Mouse (Mus musculus): Measurements from ENCODE around the gene Col4a6. TPM values are rescaled to one million over a fixed set of nuclear protein-coding genes. Genes with fewer than 3 reads are reported as not detected.

The Col4a6 gene
- polyA plus RNA-seq, 1 experiment from 2014 or later, result 8.2 TPM

DNA sequence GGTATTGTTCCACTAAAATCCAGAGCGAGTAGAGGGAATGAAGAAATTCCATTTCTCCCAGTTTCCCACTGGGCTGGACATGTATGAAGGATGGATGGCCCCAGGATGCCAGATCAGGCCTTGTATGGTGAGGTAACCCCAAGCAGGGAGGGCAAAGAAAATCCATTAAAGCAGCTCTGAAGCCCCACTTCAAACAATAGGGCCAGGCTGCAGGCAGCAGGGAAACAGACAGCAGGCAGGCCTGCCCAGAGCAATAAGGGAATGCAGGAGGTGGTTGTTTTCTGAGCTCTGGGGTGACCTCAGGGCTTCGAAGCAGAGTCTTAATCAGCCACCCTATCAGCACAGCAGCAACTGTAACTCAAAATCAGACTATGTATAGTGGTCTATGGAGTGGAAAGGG lies 89.2 kb downstream of the Col4a6 start:
- Histone ChIP-seq H3K9ac (no peak overlapping the region), H3K4me1 (no peaks in the 10 kb centered on the region), H3K27ac (no peak overlapping the region), H3K4me2 (no peak overlapping the region), H3K9me3 (no peaks in the 10 kb centered on the region), H3K36me3 (no peaks in the 10 kb centered on the region), H3K4me3 (no peak overlapping the region), H3K27me3 (no peaks in the 10 kb centered on the region; the same call in 1 of the 2 replicates)
- 62% methylated on average over 2 of the region's 2 CpGs for WGBS
- ATAC-seq (ENCODE audit: borderline replicate concordance, extremely low read depth, low FRiP score, low TSS enrichment), result no peak

- H3K4me1 ChIP-seq, result no peaks in the 10 kb centered on the region
- H3K36me3 ChIP-seq, result no peaks in the 10 kb centered on the region
- H3K9ac ChIP-seq, result no peak overlapping the region
- H3K27ac ChIP-seq, result no peak overlapping the region
- no peak overlapping the region for H3K4me2 ChIP-seq
- H3K9me3 ChIP-seq, result no peaks in the 10 kb centered on the region
- no peak overlapping the region for H3K4me3 ChIP-seq
- WGBS, result 79% methylated on average over 1 of the region's 1 CpGs
- H3K27me3 ChIP-seq, result no peaks in the 10 kb centered on the region
- ATAC-seq (ENCODE audit: borderline replicate concordance, extremely low read depth, low FRiP score, low TSS enrichment), result no peak
These were observed 103.6 kb downstream of the Col4a6 start for GRCm38 (mm10) chrX:141370276-141370675.

- ATAC-seq (ENCODE audit: borderline replicate concordance, extremely low read depth, low FRiP score, low TSS enrichment), result no peak
- Histone ChIP-seq H3K4me2 (no peak overlapping the region), H3K27ac (no peak overlapping the region), H3K36me3 (no peaks in the 10 kb centered on the region), H3K4me3 (no peak overlapping the region), H3K9me3 (no peaks in the 10 kb centered on the region), H3K27me3 (no peaks in the 10 kb centered on the region), H3K4me1 (no peaks in the 10 kb centered on the region), H3K9ac (no peak overlapping the region)
These were observed 110.5 kb downstream of the Col4a6 start for GRCm38 (mm10) chrX:141363331-141363730.

GRCm38 (mm10) chrX:141341417-141341816 lies 132.5 kb downstream of the Col4a6 start:
- Histone ChIP-seq H3K4me1 (no peaks in the 10 kb centered on the region), H3K27ac (no peak overlapping the region), H3K4me3 (no peak overlapping the region), H3K27me3 (no peaks in the 10 kb centered on the region), H3K4me2 (no peak overlapping the region), H3K9ac (no peak overlapping the region), H3K36me3 (no peaks in the 10 kb centered on the region), H3K9me3 (no peaks in the 10 kb centered on the region)
- ATAC-seq (ENCODE audit: borderline replicate concordance, extremely low read depth, low FRiP score, low TSS enrichment), result no peak
- 34% methylated on average over 2 of the region's 2 CpGs for WGBS

DNA sequence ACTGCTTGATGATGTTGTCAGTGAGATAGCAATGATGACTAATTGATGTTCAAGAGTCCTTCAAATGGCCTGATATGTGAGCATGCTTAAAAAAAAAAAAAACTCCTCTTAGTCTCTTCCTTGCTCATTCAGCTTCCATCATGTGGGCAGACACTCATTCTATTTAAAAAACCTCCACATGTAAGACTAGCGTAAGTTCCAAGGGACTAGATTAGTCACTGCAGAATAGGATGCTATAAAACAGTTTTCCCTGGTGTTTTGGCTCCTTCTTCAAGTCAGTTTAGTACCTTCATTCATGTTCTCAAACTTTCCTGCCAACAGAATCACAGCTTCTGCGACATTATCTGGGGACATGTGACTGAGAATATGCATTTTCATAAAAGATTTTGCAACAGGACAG lies 145.8 kb downstream of the Col4a6 start:
- no peak for ATAC-seq (ENCODE audit: borderline replicate concordance, extremely low read depth, low FRiP score, low TSS enrichment)
- H3K36me3 ChIP-seq, result no peaks in the 10 kb centered on the region
- 0 out of 2 replicates have a peak, but pooled peaks cover 5% of the 10 kb centered on the region for H3K4me1 ChIP-seq
- H3K4me2 ChIP-seq, result no peak overlapping the region
- WGBS, result 80% methylated on average over 2 of the region's 2 CpGs
- H3K4me3 ChIP-seq, result no peak overlapping the region
- no peak overlapping the region for H3K27ac ChIP-seq
- H3K9ac ChIP-seq, result no peak overlapping the region
- H3K9me3 ChIP-seq, result no peaks in the 10 kb centered on the region
- 0 out of 2 replicates have a peak, but pooled peaks cover under 1% of the 10 kb centered on the region for H3K27me3 ChIP-seq

GRCm38 (mm10) chrX:141324201-141324600 lies 149.7 kb downstream of the Col4a6 start:
- Histone ChIP-seq H3K4me2 (no peak overlapping the region), H3K4me3 (no peak overlapping the region), H3K27me3 (peaks cover 4% of the 10 kb centered on the region), H3K36me3 (no peaks in the 10 kb centered on the region), H3K9ac (no peak overlapping the region), H3K4me1 (0 out of 2 replicates have a peak, but pooled peaks cover 5% of the 10 kb centered on the region), H3K9me3 (no peaks in the 10 kb centered on the region), H3K27ac (no peak overlapping the region; the same call in 1 of the 2 replicates)
- 34% methylated on average over 3 of the region's 3 CpGs for WGBS
- ATAC-seq (ENCODE audit: borderline replicate concordance, extremely low read depth, low FRiP score, low TSS enrichment), result no peak

GRCm38 (mm10) chrX:141316217-141316616 lies 157.7 kb downstream of the Col4a6 start:
- H3K4me2 ChIP-seq, result no peak overlapping the region
- no peak overlapping the region for H3K4me3 ChIP-seq
- no peaks in the 10 kb centered on the region for H3K27me3 ChIP-seq
- peaks cover 7% of the 10 kb centered on the region; the same call in 1 of the 2 replicates for H3K4me1 ChIP-seq
- no peaks in the 10 kb centered on the region for H3K9me3 ChIP-seq
- no peak overlapping the region for H3K9ac ChIP-seq
- no peaks in the 10 kb centered on the region for H3K36me3 ChIP-seq
- ATAC-seq (ENCODE audit: borderline replicate concordance, extremely low read depth, low FRiP score, low TSS enrichment), result no peak
- 53% methylated on average over 1 of the region's 1 CpGs for WGBS
- H3K27ac ChIP-seq, result no peak overlapping the region

- no peaks in the 10 kb centered on the region for H3K27me3 ChIP-seq
- peaks cover 7% of the 10 kb centered on the region; the same call in 1 of the 2 replicates for H3K4me1 ChIP-seq
- H3K27ac ChIP-seq, result no peak overlapping the region
- no peak for ATAC-seq (ENCODE audit: borderline replicate concordance, extremely low read depth, low FRiP score, low TSS enrichment)
- no peaks in the 10 kb centered on the region for H3K36me3 ChIP-seq
- H3K9ac ChIP-seq, result no peak overlapping the region
- no peak overlapping the region for H3K4me2 ChIP-seq
- H3K9me3 ChIP-seq, result no peaks in the 10 kb centered on the region
- no peak overlapping the region for H3K4me3 ChIP-seq
- WGBS, result 20% methylated on average over 3 of the region's 3 CpGs
These were observed 158.1 kb downstream of the Col4a6 start for GRCm38 (mm10) chrX:141315795-141316194.

DNA sequence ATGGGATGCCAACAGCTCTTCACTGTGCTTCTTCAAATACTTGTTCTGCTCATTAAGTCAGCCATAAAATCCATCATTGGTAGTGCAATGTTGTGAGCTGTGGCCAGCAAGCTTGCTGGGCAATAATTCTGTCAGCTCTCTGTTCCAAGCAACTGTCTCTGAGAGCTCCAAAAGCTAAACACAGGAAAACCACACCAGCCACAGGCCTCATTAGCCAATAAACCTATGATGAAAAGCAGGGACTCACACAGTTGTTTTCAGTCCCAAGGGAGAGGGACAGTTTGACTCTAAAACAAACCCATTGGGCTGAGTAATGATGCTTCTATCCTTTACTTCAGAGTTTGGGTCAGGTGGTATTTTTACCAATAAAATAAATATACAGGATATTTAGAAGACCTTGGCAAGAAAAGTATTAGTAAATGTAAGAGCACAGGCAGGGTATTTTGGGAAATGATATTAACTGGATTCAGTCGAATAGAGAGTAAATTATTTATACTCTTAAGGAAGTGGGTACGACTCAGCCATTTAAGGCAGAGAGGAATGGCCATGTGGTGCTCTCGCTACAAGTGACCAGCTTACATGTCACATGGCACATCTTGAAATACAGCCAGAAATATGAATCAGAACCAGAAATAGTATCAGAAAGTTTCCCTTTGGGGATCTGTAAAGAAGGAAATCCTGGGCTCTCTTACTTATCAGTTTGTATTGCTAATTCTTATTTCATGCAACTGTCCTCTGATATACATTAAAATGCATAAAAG lies 181.0 kb downstream of the Col4a6 start:
- no peak overlapping the region for H3K9ac ChIP-seq
- no peak for ATAC-seq (ENCODE audit: borderline replicate concordance, extremely low read depth, low FRiP score, low TSS enrichment)
- no peaks in the 10 kb centered on the region for H3K9me3 ChIP-seq
- 73% methylated on average over 3 of the region's 3 CpGs for WGBS
- H3K36me3 ChIP-seq, result no peaks in the 10 kb centered on the region
- H3K27ac ChIP-seq, result no peak overlapping the region
- no peak overlapping the region for H3K4me3 ChIP-seq
- H3K4me1 ChIP-seq, result no peaks in the 10 kb centered on the region
- H3K27me3 ChIP-seq, result 0 out of 2 replicates have a peak, but pooled peaks cover 11% of the 10 kb centered on the region
- H3K4me2 ChIP-seq, result no peak overlapping the region

DNA sequence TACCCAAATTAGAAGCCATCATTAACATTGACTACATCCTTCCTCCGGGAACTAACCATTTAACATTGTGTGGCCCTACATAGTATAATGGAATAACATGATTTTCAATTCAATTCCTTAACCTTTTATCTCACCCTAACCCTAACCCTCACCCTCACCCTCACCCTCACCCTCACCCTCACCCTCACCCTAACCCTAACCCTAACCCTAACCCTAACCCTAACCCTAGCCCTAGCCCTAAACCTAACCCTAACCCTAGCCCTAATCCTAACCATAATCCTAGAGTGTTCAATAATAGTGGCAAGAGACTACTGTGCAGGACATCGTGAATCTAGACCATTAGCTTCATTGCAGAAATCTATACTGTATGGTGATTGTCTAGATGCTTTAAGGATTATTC lies 197.5 kb downstream of the Col4a6 start:
- Histone ChIP-seq H3K9ac (no peak overlapping the region), H3K4me2 (no peak overlapping the region), H3K27me3 (no peaks in the 10 kb centered on the region), H3K4me3 (no peak overlapping the region), H3K4me1 (no peaks in the 10 kb centered on the region), H3K27ac (no peak overlapping the region), H3K9me3 (no peaks in the 10 kb centered on the region), H3K36me3 (no peaks in the 10 kb centered on the region)
- ATAC-seq (ENCODE audit: borderline replicate concordance, extremely low read depth, low FRiP score, low TSS enrichment), result no peak
- 93% methylated on average over 2 of the region's 2 CpGs for WGBS

GRCm38 (mm10) chrX:141265986-141266385 lies 207.9 kb downstream of the Col4a6 start:
- ATAC-seq (ENCODE audit: borderline replicate concordance, extremely low read depth, low FRiP score, low TSS enrichment), result no peak
- no peak overlapping the region for H3K9ac ChIP-seq
- H3K27me3 ChIP-seq, result peaks cover 3% of the 10 kb centered on the region
- H3K4me1 ChIP-seq, result no peaks in the 10 kb centered on the region
- 62% methylated on average over 1 of the region's 1 CpGs for WGBS
- H3K27ac ChIP-seq, result no peak overlapping the region
- H3K4me2 ChIP-seq, result no peak overlapping the region
- no peaks in the 10 kb centered on the region for H3K9me3 ChIP-seq
- H3K36me3 ChIP-seq, result no peaks in the 10 kb centered on the region
- H3K4me3 ChIP-seq, result no peak overlapping the region

GRCm38 (mm10) chrX:141249636-141250035 lies 224.2 kb downstream of the Col4a6 start:
- Histone ChIP-seq H3K36me3 (no peaks in the 10 kb centered on the region), H3K4me1 (no peaks in the 10 kb centered on the region), H3K9ac (no peak overlapping the region), H3K9me3 (no peaks in the 10 kb centered on the region), H3K4me3 (no peak overlapping the region), H3K27me3 (peaks cover 12% of the 10 kb centered on the region; the same call in 1 of the 2 replicates), H3K4me2 (no peak overlapping the region), H3K27ac (no peak overlapping the region)
- no peak for ATAC-seq (ENCODE audit: borderline replicate concordance, extremely low read depth, low FRiP score, low TSS enrichment)
- WGBS, result 63% methylated on average over 1 of the region's 1 CpGs
